Mouse (Mus musculus): ENCODE measurements around the gene Birc5.

DNA sequence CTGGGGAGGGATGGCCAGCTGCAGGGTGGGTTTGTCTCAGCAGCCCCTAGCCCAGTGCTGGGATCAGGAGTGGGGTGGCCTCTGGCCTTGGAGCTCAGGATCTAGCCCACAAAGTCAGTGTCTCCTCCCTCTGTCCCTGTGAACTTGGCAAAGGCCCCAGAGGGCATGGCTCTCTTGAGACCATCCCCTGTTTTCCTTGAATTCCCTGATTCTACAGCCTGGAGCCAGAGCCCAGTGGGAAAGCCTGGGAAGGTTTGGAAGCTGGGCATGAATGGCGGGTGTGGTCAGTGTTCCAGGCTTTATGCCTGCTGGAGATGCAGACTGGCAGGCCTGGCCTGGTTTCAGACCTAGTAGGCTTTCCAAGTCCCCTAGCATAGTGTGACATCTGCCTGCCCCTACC lies 33.2 kb downstream of the Birc5 start:
- no peak for TF ChIP-seq CTCF (conservative IDR thresholded peaks at IDR 0.05; ENCODE audit: low read length)
- TF ChIP-seq NANOG (IDR thresholded peaks at IDR 0.05; ENCODE audit: borderline replicate concordance, low read length): no peak
